Mouse (Mus musculus) urinary bladder, postnatal 4 days (tissue): ENCODE measurements around the gene Aen.
A peak's percentile ranks its signal among the peaks of the same experiment; 100 is the strongest.

ENCODE experiments used
- DNase-seq, 2 experiments: peaks; one replicate each; pipeline ENCODE4 v3.0.0; 2021 to 2022; ENCODE audit warnings: low spot score in 2 of 2

Aen gene

GRCm38 (mm10) chr7:78895653-78896333 is at the start of gene Aen:
Gene Aen, plus strand, starts transcription at chr7:78895854.
- peak; percentile 97 to 99 for DNase-seq

DNA sequence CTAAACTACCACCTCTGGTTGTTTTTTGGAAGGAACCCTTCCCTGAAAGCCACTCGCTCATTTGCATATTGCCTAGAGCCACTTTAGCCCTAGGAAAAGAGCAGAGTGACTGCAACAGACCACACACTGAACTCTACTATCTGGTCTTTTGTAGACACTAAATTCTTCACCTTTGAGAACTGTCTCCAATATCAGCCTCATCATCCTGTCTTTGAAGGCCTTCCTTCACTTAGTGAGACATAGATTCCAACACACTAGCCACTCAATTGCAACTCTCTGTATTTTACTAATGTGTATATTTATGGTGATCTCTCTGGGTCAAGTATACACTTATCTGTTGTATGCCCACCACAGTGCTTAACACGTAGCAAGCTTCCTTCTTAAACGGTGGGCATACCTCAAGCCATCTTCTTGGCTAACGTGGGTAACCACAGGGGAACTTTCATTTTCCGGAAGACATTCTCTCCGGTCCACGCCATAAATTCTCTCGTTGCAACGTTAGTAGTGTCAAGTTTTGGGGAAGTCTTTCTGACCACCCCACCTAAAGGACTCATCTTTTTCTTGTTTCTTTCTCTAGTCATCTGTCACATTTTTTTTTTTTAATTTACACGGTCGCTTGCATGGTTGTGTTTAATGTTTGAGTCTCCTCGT is 49.5 kb upstream of the Aen start:
- DNase-seq: no peak

GRCm38 (mm10) chr7:78846737-78847434 is 48.8 kb upstream of the Aen start, which contains the start of gene Det1:
Gene Det1, minus strand, starts transcription at chr7:78847263.
- DNase-seq: peak; percentile 84 to 90

- no peak for DNase-seq
Observed at GRCm38 (mm10) chr7:78854051-78854450, 41.6 kb upstream of the Aen start.

- no peak for DNase-seq
Observed at GRCm38 (mm10) chr7:78855044-78855655, 40.5 kb upstream of the Aen start.

- no peak for DNase-seq
Observed at GRCm38 (mm10) chr7:78863796-78864445, 31.7 kb upstream of the Aen start.

DNA sequence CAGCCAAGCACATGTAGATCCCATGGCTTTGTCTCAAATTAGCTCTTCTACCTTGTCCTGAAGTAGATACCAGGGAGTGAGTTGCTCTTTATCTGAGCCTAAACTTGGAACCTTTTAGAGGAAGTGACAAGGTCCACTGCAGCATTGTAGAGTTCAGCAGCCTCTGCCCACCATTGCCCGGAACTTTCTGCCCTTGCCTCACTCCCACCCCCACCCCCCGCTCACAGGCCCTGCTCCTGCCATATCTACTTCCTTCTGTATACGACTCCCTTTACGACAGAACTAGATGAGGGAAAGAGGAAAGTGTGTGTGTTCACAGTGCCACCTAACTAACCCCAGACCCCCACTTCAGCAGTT is 31.2 kb upstream of the Aen start:
- no peak for DNase-seq

DNA sequence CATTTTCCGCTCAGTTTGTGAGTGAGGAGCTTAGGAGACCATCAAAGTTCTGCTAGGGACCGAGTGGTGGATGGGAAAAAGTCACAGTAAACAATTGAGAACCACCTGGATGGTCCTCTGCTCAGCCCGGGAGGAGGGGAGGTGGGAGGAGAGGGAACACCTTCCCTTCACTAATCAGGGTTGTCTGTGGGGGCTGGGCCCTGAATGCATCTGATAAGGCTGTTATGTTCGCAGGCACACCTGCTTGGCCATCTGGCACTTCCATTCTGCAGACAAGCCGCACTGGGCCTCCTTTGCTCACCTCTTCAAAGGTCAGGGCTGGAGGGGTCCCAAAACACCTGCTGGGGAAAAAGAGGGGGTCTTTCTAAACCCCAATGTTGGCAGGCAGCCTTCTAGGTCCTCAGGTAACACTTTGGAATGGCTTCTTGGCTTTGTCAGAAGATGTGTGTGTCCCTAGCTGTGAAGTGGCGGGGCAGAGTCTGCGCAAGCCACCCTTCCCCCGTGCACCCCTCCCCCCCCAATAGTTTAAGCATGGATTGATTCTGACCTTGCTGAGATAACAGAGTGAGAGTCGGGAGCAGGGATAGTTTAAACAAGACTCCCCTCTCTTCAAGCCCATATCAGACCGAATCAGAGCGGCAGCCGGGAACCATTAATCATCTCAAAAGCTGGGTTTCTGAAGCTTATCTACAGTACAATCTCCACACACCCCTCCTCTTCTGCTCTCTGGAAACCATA is 30.3 kb upstream of the Aen start:
- no peak for DNase-seq

- DNase-seq: no peak
Observed at GRCm38 (mm10) chr7:78868731-78869130, 26.9 kb upstream of the Aen start.

GRCm38 (mm10) chr7:78872366-78872765 is 23.3 kb upstream of the Aen start:
- no peak for DNase-seq

GRCm38 (mm10) chr7:78872831-78873230 is 22.8 kb upstream of the Aen start:
- DNase-seq: no peak

GRCm38 (mm10) chr7:78881607-78882468 is 13.8 kb upstream of the Aen start:
- no peak for DNase-seq

- no peak for DNase-seq
Observed at GRCm38 (mm10) chr7:78882469-78882837, 13.2 kb upstream of the Aen start.

DNA sequence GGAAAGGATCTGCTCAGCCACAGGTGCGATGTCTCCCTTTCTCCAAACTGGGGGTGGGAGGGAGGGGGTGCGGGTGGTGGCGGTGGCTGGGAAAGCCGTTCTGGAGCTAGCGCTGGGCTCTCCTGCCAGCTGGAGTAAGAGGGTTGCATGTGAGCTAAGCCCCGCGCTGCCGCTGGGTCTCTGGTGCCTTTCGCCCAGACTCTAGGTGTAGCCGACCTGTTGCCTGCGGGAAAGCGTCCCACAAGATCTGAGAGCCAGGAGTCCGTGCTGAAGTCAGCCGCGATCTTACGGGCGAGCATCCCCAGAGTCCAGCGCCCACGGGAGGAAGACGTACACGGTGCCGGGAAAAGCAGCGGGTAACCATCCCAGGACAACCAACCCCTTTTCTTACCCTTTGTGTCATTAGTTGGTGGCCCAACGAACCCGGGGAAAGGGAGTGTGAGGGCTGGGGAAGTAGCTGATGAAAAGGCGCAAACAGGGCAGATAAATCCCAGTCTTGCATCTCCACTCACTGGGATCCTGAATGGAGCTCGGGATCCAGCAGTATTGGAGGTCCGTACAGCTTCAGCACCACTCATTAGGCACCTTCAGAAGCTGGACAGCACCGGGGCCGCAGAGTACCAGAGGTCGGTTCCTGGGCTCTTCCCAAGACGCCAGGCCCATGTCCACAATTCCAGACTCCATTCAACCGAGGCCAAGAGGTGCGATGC is 12.5 kb upstream of the Aen start:
- no peak for DNase-seq

- DNase-seq: no peak
Observed at GRCm38 (mm10) chr7:78883726-78884060, 12.0 kb upstream of the Aen start.

- DNase-seq: no peak
Observed at GRCm38 (mm10) chr7:78884139-78884538, 11.5 kb upstream of the Aen start.

GRCm38 (mm10) chr7:78885404-78885803 is 10.2 kb upstream of the Aen start:
- no peak for DNase-seq

DNA sequence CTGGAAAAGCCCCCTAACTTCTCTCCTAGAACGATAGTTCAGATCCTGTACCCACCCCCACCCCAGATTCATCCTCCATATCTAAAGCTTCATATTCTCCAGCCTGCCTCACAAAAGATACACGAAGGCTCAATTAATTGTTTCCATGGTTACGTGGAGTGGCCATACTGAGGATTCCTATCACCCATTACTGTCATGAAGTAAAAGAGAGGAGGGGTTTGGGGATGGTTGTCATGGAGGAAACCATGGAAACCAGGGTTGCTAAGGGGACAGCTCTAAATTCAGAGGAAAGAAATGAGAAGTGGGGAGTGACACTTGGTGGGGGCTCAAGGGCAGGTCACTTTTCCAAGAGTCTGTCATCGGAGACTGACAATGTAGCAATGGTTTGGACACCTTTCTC is 9.2 kb upstream of the Aen start:
- no peak for DNase-seq

- DNase-seq: no peak
Observed at GRCm38 (mm10) chr7:78887431-78887842, 8.2 kb upstream of the Aen start.

- DNase-seq: peak; percentile 68 to 89
Observed at GRCm38 (mm10) chr7:78890641-78891040, 5.0 kb upstream of the Aen start.
